Mouse (Mus musculus) kidney, adult 2 months (tissue): Measurements from ENCODE around the gene Nfasc.

Source experiments
- CTCF ChIP-seq: fragments of 200-500 bp; conservative IDR thresholded peaks from 2 replicates; pipeline ENCODE4 v1.5.1; 2011; ENCODE audit warnings: low read depth, mild to moderate bottlenecking, control low read depth, low read length, moderate library complexity, mixed read lengths; ENCODE audit not compliant: insufficient read depth, insufficient read length
- POLR2A ChIP-seq: fragments of 200-500 bp; IDR thresholded peaks from one replicate; pipeline ENCODE4 v1.6.1; 2011; ENCODE audit warnings: low read depth, low read length, control low read depth

DNA sequence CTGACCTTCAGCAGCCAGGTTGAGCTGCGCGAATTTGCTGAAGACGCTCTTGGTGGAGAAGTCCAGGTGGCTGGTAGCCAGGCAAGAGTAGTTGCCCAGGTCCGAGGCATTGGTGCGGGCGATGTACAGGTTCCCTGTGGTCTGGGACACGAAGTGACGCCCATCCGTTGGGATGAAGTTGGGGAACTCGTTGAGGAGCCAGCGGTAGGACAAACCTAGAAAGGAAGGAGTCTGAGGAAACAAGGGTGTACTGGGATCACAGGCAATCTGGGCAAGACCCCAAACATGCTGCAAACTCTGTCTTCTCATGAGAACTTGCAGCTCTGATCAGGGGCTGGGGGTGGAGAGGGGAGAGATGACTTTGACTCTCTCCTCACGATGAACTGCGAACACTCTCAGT lies 213.5 kb downstream of the Nfasc start:
- no peak for TF ChIP-seq CTCF
- TF ChIP-seq POLR2A = no peak
